Mouse (Mus musculus) megakaryocyte progenitor cell, adult 5-6 weeks (primary cell): ENCODE results near the gene Dok4. TPM values are rescaled to one million over a fixed set of nuclear protein-coding genes. Genes with fewer than 3 reads are reported as not detected.

ENCODE experiments used
- ATAC-seq: replicated peaks from 2 replicates; pipeline ENCODE4 v1.8.0; 2016; ENCODE audit warnings: mild to moderate bottlenecking, moderate TSS enrichment, inconsistent platforms; ENCODE audit not compliant: poor library complexity
- total RNA-seq, 2 experiments: library from RNA; stranded (forward) in 1 of 2; stranded (reverse) in 1 of 2; fragments of 157-497, 149-512 nt in 1 of 2; fragments of 200-1000 nt in 1 of 2; gene quantifications; 2 replicates each; pipeline versions ENCODE4 v1.2.3 to v1.2.4; 2015 to 2017

Gene Dok4
- 0.49 TPM in 1 of 2 replicates, not detected in the other for total RNA-seq (2015)
- 0.14 and 0.37 TPM in 2 replicates for total RNA-seq (2017)

GRCm38 (mm10) chr8:94876197-94876730 lies at the start of gene Dok4:
Gene Dok4, minus strand, starts transcription at chr8:94876330.
- peak; percentile 79 for ATAC-seq

DNA sequence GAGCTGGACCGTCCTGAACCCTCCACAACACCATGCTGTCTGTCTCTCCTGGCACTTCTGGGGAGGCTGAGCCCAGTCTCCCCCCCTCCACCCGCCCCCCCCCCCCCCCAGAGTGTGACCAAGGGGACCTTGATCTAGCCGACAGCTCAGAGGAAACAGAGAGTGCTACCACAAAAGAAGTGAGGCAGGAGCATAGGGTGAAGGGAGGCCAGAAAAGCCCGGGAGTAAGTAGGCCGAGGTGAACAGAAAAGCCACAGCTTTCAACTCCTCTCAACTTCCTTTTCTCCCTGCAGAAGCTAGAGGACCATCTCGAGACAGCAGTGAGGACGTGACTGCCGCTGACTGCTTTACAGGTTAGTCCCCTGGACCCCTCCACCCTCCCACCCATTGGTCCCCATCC lies 47.3 kb upstream of the Dok4 start, which contains the start of gene Adgrg5:
TSS of gene Adgrg5 (plus strand) at position 290 of the 400 bp plus-strand sequence.
- no peak for ATAC-seq

DNA sequence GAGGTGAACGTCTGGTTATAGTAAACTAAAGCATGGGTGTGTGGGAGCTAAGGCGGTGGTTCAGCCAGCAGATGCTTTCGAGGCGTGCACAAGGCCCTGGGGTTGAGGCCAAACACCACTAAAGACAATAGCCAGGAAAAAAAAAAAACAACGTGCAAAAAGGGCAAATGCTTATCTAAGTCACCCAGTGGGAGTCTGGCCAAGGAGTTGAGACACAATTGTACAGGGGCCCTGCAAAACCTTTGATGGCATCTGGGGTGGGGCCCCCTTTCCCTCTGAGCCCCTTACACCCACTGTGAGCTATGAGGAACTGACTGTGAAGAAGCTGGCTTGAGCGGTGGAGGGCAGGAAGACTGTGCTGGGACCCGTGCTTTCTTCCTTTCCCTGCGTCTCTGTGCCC lies 46.5 kb upstream of the Dok4 start:
- ATAC-seq, result peak; percentile 68

DNA sequence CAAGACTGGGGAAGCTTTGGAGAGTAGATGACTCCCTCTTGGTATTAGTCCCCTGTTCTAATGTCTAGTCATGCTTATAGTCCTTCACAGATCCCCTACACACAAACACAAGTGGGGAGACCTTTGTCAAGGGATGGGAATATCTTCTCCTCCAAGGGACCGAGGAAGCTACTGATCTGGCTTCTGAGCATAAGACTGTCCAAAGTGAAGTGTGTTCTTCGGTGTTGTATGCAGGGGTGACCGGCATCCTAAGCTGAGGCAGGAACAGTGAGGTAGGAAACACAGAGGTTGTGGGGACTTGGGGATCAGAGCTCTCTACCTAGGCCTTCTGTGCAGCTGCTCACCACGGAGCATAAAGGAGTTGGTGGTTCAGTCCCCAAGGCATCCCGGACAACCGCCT lies 46.0 kb upstream of the Dok4 start:
- ATAC-seq, result no peak

DNA sequence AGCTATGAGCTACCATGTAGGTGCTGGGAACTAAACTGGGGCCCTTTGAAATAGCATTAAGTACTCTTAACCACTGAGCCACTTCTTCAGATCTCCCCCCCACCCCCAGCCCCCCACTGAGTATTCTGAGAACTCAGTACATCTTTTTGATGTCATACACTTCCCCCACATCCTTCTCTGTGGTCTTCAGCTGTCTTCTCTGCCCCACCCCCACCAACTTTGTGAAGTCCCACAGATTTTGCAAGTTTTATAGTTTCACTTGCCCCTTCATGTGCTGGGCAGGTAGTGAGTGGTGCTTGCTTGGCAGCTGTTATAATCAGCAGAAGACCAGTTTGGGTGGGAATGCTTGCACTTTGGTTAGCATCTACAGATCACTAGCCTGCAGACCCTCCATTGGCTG lies 43.1 kb upstream of the Dok4 start:
- ATAC-seq, result no peak

GRCm38 (mm10) chr8:94917851-94918495 lies 41.8 kb upstream of the Dok4 start, which contains the start of gene Ccdc102a:
Gene Ccdc102a, minus strand, starts transcription at chr8:94918098.
- ATAC-seq, result no peak

DNA sequence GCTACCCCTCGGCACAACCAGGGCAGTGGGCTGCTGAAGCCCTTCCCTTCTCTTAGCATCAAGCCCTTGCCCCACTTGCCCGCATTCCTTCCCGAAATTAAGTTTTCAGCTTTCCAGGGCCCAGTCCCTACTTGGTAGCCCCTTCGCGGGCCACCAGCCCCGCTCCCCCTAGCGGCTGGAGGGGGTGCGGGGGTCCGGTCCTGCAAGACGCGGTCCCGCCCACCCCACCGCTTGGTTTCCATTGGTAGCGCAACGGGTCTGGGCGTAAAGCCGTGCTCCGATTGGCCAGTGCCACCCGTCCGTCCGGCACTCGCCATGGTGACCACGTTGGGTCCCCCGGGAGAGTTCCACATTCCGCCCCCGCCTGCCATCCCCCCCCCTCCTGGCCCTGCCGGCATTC lies 41.2 kb upstream of the Dok4 start:
- ATAC-seq, result peak; percentile 85

- no peak for ATAC-seq
Measured at GRCm38 (mm10) chr8:94916960-94917324, 40.8 kb upstream of the Dok4 start.

DNA sequence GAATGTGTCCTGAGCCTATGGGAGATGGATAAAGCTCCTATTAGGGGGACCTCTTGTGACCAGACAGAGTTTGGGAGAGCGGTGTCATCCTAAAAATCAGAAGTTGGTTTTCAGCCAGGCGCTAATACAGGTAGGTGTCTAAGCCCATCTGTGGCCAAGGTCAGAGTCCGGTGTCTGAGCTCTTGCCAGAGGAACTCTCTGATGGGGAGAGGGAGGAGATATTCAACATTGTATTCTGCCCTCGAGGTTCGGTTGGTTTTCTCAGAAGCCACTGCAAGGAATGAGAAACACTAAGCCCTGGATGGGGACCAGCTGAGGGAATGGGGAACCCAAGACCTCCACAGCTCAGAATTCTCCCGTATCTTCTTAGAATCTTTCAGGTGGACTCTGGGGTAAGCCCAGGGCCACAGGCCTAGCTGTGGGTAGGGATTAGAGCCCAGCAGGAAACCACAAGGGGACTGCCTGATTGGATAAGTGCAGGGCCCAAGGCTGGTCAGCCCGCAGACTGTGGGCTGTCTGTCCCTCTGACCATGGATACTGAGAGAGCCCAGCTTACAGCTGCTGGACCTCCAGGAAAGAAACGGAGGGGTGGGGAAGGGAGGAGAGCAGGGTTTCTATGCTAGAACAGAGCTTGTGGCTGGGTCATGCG lies 40.3 kb upstream of the Dok4 start:
- no peak for ATAC-seq

DNA sequence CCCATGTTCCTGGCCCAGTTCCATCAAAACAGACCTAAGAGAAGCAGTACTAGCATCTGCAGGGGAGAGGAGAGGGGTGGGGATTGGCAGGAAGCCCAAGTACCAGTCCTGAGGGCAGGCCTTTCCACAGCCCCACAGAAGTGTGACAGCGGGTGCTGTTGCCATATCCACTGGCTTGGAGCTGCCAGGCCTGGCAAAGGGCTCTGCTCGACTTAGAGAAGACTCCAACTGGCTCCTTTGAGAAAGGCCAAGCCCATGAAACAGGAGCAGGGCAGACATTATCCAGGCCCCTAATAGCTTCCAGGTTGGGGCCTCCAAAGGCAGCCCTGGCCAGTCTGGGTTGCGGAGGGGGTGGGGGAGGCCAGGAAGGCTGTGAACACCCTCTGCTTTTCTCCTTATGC lies 38.6 kb upstream of the Dok4 start:
- ATAC-seq, result no peak

DNA sequence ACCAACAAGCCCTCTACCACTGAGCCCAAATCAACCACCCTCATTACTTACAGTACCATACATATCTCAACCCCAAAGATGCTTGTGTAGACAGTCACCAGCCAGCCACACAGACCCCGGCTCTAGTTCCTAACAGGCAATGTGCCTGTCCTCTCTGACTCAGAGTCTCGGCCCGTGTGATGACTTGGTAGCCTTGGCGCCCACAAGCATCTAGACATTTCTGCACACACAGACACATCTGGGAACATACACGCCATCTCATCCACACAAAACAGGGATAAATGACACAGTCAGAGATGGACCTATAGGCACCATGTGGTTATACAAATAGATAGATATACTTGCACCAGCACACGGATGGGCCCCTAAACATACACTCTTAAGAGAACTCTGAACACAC lies 38.1 kb upstream of the Dok4 start:
- no peak for ATAC-seq

- ATAC-seq, result peak; percentile 30; the same call in 1 of the 2 replicates
Measured at GRCm38 (mm10) chr8:94913061-94913660, 37.0 kb upstream of the Dok4 start.

DNA sequence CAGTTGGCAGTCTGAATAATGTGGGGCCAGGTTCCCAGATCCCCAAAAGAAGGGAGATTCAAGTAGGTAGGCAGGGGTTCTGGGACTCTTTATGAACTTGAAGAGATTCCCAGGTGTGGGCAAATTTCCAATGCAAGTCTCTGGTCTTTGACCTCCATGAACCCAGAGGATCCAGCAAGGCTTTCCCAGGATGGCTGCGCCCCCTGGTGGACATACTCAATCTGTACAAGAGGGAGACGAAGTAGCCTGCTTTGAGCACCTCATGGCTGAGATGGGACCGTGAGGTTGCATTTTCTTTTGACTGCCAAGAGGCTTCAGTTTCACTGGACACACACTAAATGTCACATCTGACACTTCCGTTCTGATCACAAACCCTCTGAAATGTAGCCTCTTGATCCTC lies 32.7 kb upstream of the Dok4 start:
- peak; percentile 86 for ATAC-seq

DNA sequence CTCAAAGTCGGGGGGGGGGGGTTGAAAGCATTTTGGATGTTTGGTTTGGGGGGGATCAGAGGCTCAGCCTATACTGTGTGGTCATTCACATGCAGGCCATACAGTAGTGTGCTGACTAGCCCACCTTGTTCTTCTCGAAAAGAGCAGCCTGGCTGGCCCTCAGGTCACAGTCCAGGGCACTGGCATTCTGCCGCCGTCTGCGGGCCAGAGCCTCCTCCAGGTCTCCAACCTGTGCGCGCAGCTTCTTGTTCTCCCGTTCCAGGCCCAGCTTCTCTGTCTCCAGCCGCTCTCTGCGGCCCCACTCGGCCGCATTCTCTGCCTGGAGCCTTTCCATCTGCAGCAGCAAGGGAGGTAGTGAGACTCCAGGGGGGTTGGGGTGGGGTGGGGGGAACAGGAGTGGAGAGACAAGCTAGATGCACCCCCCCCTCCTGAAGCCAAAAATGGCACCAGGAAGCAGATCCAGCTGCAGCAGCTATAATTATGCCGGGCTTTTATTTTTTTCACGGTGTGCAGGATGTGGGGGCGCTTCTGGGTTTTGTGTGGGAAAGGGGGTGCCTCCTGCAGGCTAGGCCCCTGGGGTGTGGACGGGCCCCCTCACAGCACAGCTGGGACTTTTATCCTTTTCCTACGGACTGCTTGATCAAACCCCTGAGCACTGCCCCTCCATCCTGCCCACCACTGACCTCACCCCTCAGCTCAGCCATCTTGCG lies 31.6 kb upstream of the Dok4 start:
- ATAC-seq, result no peak

GRCm38 (mm10) chr8:94904450-94905175 lies 28.5 kb upstream of the Dok4 start:
- peak; percentile 26; the same call in 1 of the 2 replicates for ATAC-seq

- no peak for ATAC-seq
Measured at GRCm38 (mm10) chr8:94903709-94904108, 27.6 kb upstream of the Dok4 start.

GRCm38 (mm10) chr8:94901031-94901430 lies 24.9 kb upstream of the Dok4 start:
- no peak for ATAC-seq

DNA sequence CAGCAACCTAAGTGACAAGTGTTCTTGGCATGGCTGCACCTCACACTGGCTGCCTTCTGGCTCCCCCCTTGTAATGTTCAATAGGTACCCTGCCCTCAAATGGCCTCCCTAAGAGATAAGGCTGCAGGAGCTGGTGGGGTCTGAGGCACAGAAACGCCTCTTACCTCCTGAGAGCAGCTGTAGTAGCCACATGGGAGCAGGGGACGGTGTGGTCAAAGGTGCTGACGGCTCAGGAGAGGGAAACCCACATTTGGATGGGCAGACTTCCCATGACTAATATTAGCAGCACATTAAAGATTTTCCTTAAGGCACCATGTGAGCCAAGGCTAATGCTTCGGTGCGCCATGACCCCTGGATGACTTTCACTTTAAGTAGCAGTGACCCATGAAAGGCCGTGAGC lies 24.5 kb upstream of the Dok4 start:
- ATAC-seq, result no peak

DNA sequence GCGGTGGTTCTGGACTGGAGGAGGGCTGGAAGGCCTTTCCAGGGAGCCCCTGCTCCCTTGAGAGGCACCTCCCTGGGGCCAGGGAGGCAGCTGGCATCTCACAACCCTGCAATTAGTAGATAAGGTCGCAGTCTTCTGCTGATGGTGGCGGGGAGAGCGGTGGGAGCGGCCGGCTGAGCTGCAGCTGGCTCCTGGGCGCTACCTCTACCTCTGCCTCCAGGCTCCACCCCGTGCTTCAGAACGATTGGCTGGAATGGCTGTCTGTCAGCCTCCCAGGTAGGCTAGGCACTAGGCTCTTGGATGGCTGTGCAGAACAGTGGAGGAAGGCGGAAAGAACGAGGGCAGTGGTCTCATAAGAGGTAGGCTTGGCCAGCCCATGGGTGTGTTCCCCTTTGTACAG lies 23.1 kb upstream of the Dok4 start:
- peak; percentile 98 for ATAC-seq

DNA sequence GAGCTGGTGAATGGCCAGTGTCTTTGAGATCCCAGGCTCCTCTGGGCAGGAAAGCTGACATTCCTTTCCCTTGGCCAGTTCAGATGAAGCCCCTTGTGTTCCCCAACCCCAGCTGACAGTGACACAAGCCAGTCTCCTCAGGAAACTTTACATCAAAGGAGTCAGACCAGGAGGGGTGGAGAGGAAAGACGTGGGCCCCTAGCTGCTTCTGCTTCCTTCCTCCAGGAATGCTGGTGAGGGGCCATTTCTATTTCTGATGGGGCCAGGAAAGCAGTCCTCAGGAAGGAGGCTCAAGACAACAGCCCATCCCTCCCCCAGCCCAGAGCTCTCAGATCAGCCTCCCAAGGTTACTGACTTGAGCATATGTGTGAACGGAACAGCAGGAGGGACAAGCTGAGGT lies 16.8 kb upstream of the Dok4 start:
- no peak for ATAC-seq
